Mouse (Mus musculus): ENCODE results near the gene Gm11565. TPM values are rescaled to one million over a fixed set of nuclear protein-coding genes. Genes with fewer than 3 reads are reported as not detected.

Gm11565 gene
- polyA plus RNA-seq, 1 experiment, result not detected

GRCm38 (mm10) chr11:99964213-99964612, 49.7 kb downstream of the Gm11565 start:
- no peaks in the 10 kb centered on the region for H3K27me3 ChIP-seq (ENCODE audit: control insufficient read depth, insufficient read depth, low read length)
- DNase-seq (ENCODE audit: low read depth in 1 of 2, low spot score in 2 of 2), result no peak
- H3K36me3 ChIP-seq (ENCODE audit: control insufficient read depth, insufficient read depth, low read length), result no peaks in the 10 kb centered on the region
- no peak overlapping the region for H3K4me3 ChIP-seq (ENCODE audit: extremely low read depth, insufficient read depth, insufficient read length)
- no peaks in the 10 kb centered on the region for H3K4me1 ChIP-seq (ENCODE audit: control insufficient read depth, insufficient read depth, insufficient read length)
- WGBS, result 61% methylated on average over 6 of the region's 6 CpGs
- H3K27ac ChIP-seq (ENCODE audit: insufficient read depth, low read length), result no peak overlapping the region
- TF ChIP-seq POLR2A (IDR thresholded peaks at IDR 0.05; ENCODE audit: low read depth, low read length), result no peak
- TF ChIP-seq CTCF (IDR thresholded peaks at IDR 0.05; ENCODE audit: extremely low read depth, insufficient read depth, insufficient read length, insufficient replicate concordance), result no peak

Other genes starting within 250 kb of the Gm11565 start
- not detected in 2 replicates for gene Krtap4-6, start 248.8 kb upstream of the Gm11565 start, polyA plus RNA-seq (2012; rRNA removed)
- not detected in 2 replicates for gene Gm14190, start 224.0 kb upstream of the Gm11565 start, polyA plus RNA-seq (2012; rRNA removed)
- not detected in 2 replicates for gene Gm14180, start 180.5 kb upstream of the Gm11565 start, polyA plus RNA-seq (2012; rRNA removed)
- gene Gm11595, start 141.8 kb upstream of the Gm11565 start, polyA plus RNA-seq (2012; rRNA removed), result not detected in 2 replicates
- not detected in 2 replicates for gene Krtap4-8, start 134.0 kb upstream of the Gm11565 start, polyA plus RNA-seq (2012; rRNA removed)
- not detected in 2 replicates for gene Krtap4-9, start 129.6 kb upstream of the Gm11565 start, polyA plus RNA-seq (2012; rRNA removed)
- not detected in 2 replicates for gene Gm11596, start 121.3 kb upstream of the Gm11565 start, polyA plus RNA-seq (2012; rRNA removed)
- not detected in 2 replicates for gene Gm11569, start 115.8 kb upstream of the Gm11565 start, polyA plus RNA-seq (2012; rRNA removed)
- gene Gm11554, start 110.3 kb upstream of the Gm11565 start, polyA plus RNA-seq (2012; rRNA removed), result not detected in 2 replicates
- not detected in 2 replicates for gene Krtap4-13, start 104.9 kb upstream of the Gm11565 start, polyA plus RNA-seq (2012; rRNA removed)
- not detected in 2 replicates for gene Gm11564, start 99.1 kb upstream of the Gm11565 start, polyA plus RNA-seq (2012; rRNA removed)
- not detected in 2 replicates for gene 2300003K06Rik, start 76.7 kb upstream of the Gm11565 start, polyA plus RNA-seq (2012; rRNA removed)
- not detected in 2 replicates for gene Krtap4-16, start 63.1 kb upstream of the Gm11565 start, polyA plus RNA-seq (2012; rRNA removed)
- gene Gm11568, start 56.8 kb upstream of the Gm11565 start, polyA plus RNA-seq (2012; rRNA removed), result not detected in 2 replicates
- gene Gm11559, start 50.3 kb upstream of the Gm11565 start, polyA plus RNA-seq (2012; rRNA removed), result not detected in 2 replicates
- gene Krtap9-1, start 41.4 kb upstream of the Gm11565 start, polyA plus RNA-seq (2012; rRNA removed), result not detected in 2 replicates
- gene Gm11567, start 35.6 kb upstream of the Gm11565 start, polyA plus RNA-seq (2012; rRNA removed), result not detected in 2 replicates
- not detected in 2 replicates for gene Krtap31-1, start 6.8 kb upstream of the Gm11565 start, polyA plus RNA-seq (2012; rRNA removed)
- gene Krtap31-2, start 21.5 kb downstream of the Gm11565 start, polyA plus RNA-seq (2012; rRNA removed), result not detected in 2 replicates
- not detected in 2 replicates for gene Krtap9-5, start 33.7 kb downstream of the Gm11565 start, polyA plus RNA-seq (2012; rRNA removed)
- not detected in 2 replicates for gene Krtap29-1, start 64.3 kb downstream of the Gm11565 start, polyA plus RNA-seq (2012; rRNA removed)
- not detected in 2 replicates for gene Krtap16-1, start 71.8 kb downstream of the Gm11565 start, polyA plus RNA-seq (2012; rRNA removed)
- not detected in 2 replicates for gene Krtap17-1, start 79.2 kb downstream of the Gm11565 start, polyA plus RNA-seq (2012; rRNA removed)
- not detected in 2 replicates for gene Krt33a, start 101.5 kb downstream of the Gm11565 start, polyA plus RNA-seq (2012; rRNA removed)
- not detected in 2 replicates for gene Krt33b, start 115.1 kb downstream of the Gm11565 start, polyA plus RNA-seq (2012; rRNA removed)
- not detected in 2 replicates for gene Krt34, start 126.8 kb downstream of the Gm11565 start, polyA plus RNA-seq (2012; rRNA removed)
- not detected in 2 replicates for gene Krt31, start 135.8 kb downstream of the Gm11565 start, polyA plus RNA-seq (2012; rRNA removed)
- not detected in 2 replicates for gene Krt32, start 173.5 kb downstream of the Gm11565 start, polyA plus RNA-seq (2012; rRNA removed)
- not detected in 2 replicates for gene Krt35, start 181.5 kb downstream of the Gm11565 start, polyA plus RNA-seq (2012; rRNA removed)
- not detected in 2 replicates for gene Krt36, start 190.9 kb downstream of the Gm11565 start, polyA plus RNA-seq (2012; rRNA removed)
- gene Krt13, start 206.8 kb downstream of the Gm11565 start, polyA plus RNA-seq (2012; rRNA removed), result 0.08 TPM in 1 of 2 replicates, not detected in the other
- not detected in 2 replicates for gene Krt15, start 221.2 kb downstream of the Gm11565 start, polyA plus RNA-seq (2012; rRNA removed)
- gene Krt19, start 233.9 kb downstream of the Gm11565 start, polyA plus RNA-seq (2012; rRNA removed), result 3.2 and 4.9 TPM in 2 replicates